Mouse (Mus musculus) embryonic stem cell, embryonic (primary cell): Measurements from ENCODE around the gene Rapgefl1.

Source experiments
- CTCF ChIA-PET, 4 experiments: fragments of 300-600 bp in 2 of 4; fragments of 350-600 bp in 2 of 4; sonication (Branson Sonifier 250); formaldehyde crosslinking; loops; one replicate each; lab custom pipeline; 2022; ENCODE audit warnings: inconsistent platforms in 2 of 4; lab: Charles Lee
- POLR2A ChIA-PET, 4 experiments: fragments of 300-600 bp in 2 of 4; fragments of 350-600 bp in 2 of 4; sonication (Branson Sonifier 250); formaldehyde crosslinking; loops; one replicate each; lab custom pipeline; 2022; ENCODE audit warnings: antibody characterized with exemption in 4 of 4, inconsistent platforms in 1 of 4; lab: Charles Lee

Gene Rapgefl1

GRCm38 (mm10) chr11:98796515-98797216 is 39.9 kb upstream of the Rapgefl1 start:
- ChIA-PET POLR2A (interaction anchor here (0.5 to 6.3 kb wide), 31 partner anchors 8 to 349 kb away, joined by 3 to 82 read pairs (median 4); partner anchors contain the start of genes Casc3 (in 2 of the 4), Nr1d1 (in 2 of the 4), Psmd3 (in 2 of the 4) and Thra (in 1 of the 4)), CTCF (interaction anchor here (0.5 to 2.6 kb wide), 17 partner anchors 10 to 497 kb away, joined by 3 to 21 read pairs (median 4); no protein-coding TSS in a partner anchor)

DNA sequence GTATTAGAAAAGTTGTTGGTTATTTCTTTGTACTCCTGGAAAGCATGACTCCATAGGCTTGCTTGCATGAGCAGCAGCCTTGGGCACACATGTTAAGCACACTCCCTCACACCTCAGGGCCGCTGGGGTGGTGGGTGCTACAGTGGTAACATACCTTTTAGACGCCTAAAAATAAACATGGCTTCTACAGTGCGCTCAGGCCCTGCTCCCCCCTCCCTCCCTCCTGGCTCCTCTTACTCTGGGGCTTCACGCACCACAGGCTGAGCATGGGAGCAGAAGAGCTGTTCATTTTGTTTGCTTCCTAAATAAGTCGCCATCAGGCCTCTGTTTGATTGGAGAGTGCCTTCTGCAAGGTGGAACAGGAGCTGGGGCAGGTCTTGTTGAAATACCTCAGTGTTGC is 39.3 kb upstream of the Rapgefl1 start:
- CTCF ChIA-PET: interaction anchor here in 3 of 4 experiments (0.5 to 2.6 kb wide), 9 partner anchors 10 to 318 kb away, joined by 3 to 21 read pairs (median 7); no protein-coding TSS in a partner anchor
- POLR2A ChIA-PET: interaction anchor here (0.6 to 6.3 kb wide), 19 partner anchors 10 to 169 kb away, joined by 3 to 82 read pairs (median 9); partner anchors contain the start of genes Nr1d1 (in 2 of the 4), Psmd3 (in 2 of the 4) and Thra (in 1 of the 4)

DNA sequence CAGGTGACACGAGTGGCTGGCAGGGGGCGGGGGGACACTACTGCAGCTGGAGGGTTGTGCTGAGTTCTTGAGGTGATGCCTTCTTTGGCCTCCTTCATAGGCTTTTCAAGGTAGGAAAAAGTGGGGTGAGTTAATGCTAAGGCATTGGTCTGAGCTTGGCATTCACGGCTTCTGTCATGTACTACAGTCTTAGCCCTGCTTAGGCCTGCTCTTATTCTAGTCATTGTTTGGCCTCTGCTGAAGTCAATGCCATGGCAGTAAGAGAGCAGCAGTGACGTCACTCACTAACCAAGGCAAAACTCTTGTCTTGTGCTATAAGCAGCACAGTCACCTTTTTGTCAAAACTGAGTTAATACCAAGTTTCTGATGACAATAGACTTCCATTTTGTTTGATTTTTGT is 38.7 kb upstream of the Rapgefl1 start:
- ChIA-PET CTCF (interaction anchor here in 2 of 4 experiments (0.5 to 1.9 kb wide), 4 partner anchors 10 to 318 kb away, joined by 3 to 7 read pairs (median 6); no protein-coding TSS in a partner anchor), POLR2A (interaction anchor here in 3 of 4 experiments (0.6 to 6.3 kb wide), 10 partner anchors 10 to 96 kb away, joined by 3 to 82 read pairs (median 4); partner anchors contain the start of gene Nr1d1 (in 1 of the 3))

DNA sequence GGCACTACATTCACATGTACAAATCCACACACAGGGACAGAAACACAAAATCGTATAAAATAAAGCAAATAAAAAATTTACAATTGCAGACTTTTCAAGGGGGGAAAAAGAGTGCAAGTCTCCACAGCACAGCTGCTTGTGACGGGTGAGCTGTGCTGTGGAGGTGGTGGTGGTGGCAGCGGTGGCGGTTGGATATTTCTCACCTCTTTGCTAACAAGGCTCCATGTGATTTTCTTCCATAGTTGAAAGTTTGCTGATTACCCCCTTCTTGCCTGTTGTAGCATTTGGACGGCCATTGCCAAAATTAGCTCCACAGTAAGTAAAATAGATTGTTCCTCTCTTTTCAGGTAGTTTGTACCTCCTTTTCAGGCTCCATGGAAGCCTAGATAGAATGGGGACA is 32.0 kb upstream of the Rapgefl1 start, which contains the start of gene Casc3:
Gene Casc3 (plus strand): TSS at position 301 of the 400 bp plus-strand sequence.
- POLR2A ChIA-PET: interaction anchor here (0.5 to 2.4 kb wide), 10 partner anchors 8 to 683 kb away, joined by 3 to 18 read pairs (median 3); partner anchors contain the start of gene Msl1 (in 2 of the 4)
- CTCF ChIA-PET: interaction anchor here in 1 of 4 experiments (1.6 kb wide), 1 partner anchor 16 kb away, joined by 5 read pairs; no protein-coding TSS in a partner anchor

GRCm38 (mm10) chr11:98808417-98808816 is 28.2 kb upstream of the Rapgefl1 start:
- POLR2A ChIA-PET: interaction anchor here (0.6 to 4.1 kb wide), 30 partner anchors 11 to 495 kb away, joined by 3 to 82 read pairs (median 5); partner anchors contain the start of genes Msl1 (in 3 of the 4), Top2a (in 2 of the 4), Cdc6 (in 1 of the 4) and Nr1d1 (in 1 of the 4)
- CTCF ChIA-PET: interaction anchor here in 3 of 4 experiments (0.6 to 2.2 kb wide), 6 partner anchors 12 to 163 kb away, joined by 3 to 14 read pairs (median 6); no protein-coding TSS in a partner anchor

DNA sequence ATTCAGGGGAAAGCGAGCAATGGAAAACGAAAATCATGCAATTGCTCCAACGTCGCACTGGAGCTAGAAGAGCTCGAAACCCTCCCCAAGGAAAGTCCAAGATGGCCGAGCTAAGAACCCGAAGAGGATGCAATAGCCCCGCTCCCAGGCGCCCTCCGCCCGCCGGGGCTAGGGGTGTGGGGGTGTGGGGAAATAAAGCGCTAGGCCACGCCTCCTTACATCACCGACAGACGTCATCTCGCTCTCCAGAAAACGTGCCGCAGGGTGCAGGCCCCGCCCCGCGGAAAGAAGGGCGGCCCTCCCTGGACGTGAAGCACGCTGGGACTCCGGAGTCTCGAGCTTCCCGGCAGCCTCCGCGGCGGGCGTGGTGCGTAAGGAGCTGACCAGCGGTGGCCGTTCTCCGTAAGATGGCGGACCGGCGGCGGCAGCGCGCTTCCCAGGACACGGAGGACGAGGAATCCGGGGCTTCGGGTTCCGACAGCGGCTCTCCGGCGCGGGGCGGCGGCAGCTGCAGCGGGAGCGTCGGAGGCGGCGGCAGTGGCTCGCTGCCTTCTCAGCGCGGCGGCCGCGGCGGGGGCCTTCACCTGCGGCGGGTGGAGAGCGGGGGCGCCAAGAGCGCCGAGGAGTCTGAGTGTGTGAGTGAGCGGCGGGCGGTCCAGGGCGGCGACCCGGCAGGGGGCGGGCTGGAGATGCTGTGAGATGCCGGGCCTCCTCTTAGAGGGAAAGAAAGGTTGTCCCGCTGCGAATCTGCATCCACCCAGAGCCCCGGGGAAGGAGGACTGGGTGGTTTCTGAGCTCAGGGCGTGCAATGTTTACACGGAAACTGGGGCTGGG is 26.9 kb upstream of the Rapgefl1 start:
- ChIA-PET CTCF (interaction anchor here (0.6 to 2.2 kb wide), 16 partner anchors 12 to 129 kb away, joined by 3 to 14 read pairs (median 4); partner anchors contain the start of gene Msl1 (in 1 of the 4)), POLR2A (interaction anchor here (0.6 to 4.1 kb wide), 77 partner anchors 8 to 1511 kb away, joined by 3 to 82 read pairs (median 4); partner anchors contain the start of genes Msl1 (in 4 of the 4), Nr1d1 (in 2 of the 4), Top2a (in 2 of the 4) and Cdc6 (in 1 of the 4))

DNA sequence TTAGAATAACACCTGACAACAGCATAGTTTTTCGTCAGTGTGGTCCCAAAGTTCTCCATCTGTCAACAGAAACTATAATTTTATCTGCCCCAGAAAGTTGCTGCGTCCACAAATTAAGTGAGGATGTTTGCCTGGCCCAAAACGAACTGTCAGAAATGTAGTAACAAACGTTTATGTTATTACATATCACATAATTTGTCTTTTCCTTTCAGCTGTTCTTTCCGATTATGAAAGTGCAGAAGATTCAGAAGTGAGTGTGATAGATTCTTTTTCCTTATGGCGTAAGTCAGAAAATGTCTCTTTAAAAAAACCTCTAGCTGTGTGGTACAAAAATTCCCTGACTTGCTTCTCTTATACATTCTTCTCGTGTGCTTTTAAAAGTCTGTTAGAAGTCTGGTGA is 25.9 kb upstream of the Rapgefl1 start:
- CTCF ChIA-PET: interaction anchor here in 2 of 4 experiments (1.0 to 2.2 kb wide), 5 partner anchors 19 to 69 kb away, joined by 3 to 14 read pairs (median 6); no protein-coding TSS in a partner anchor
- POLR2A ChIA-PET: interaction anchor here in 3 of 4 experiments (0.6 to 4.1 kb wide), 26 partner anchors 9 to 1510 kb away, joined by 3 to 82 read pairs (median 7); partner anchors contain the start of genes Msl1 (in 2 of the 3), Nr1d1 (in 1 of the 3) and Thra (in 1 of the 3)

GRCm38 (mm10) chr11:98816706-98817239 is 19.8 kb upstream of the Rapgefl1 start:
- ChIA-PET CTCF (interaction anchor here in 2 of 4 experiments (0.6 to 0.8 kb wide), 2 partner anchors 13 to 106 kb away, joined by 5 to 7 read pairs; no protein-coding TSS in a partner anchor), POLR2A (interaction anchor here in 1 of 4 experiments (1.3 to 1.5 kb wide), 2 partner anchors 30 to 49 kb away, joined by 3 read pairs; no protein-coding TSS in a partner anchor)

- ChIA-PET POLR2A (interaction anchor here in 2 of 4 experiments (1.2 to 2.6 kb wide), 6 partner anchors 8 to 25 kb away, joined by 4 to 9 read pairs (median 4); partner anchors contain the start of gene Msl1 (in 1 of the 2)), CTCF (interaction anchor here in 1 of 4 experiments (1.2 kb wide), 1 partner anchor 9 kb away, joined by 6 read pairs; no protein-coding TSS in a partner anchor)
Observed at GRCm38 (mm10) chr11:98820968-98821367, 15.6 kb upstream of the Rapgefl1 start.

- POLR2A ChIA-PET: interaction anchor here in 3 of 4 experiments (0.6 to 2.2 kb wide), 11 partner anchors 8 to 982 kb away, joined by 3 to 7 read pairs (median 3); partner anchors contain the start of genes Msl1 (in 1 of the 3) and Nr1d1 (in 1 of the 3)
- CTCF ChIA-PET: interaction anchor here in 3 of 4 experiments (0.5 to 1.3 kb wide), 7 partner anchors 13 to 171 kb away, joined by 3 to 5 read pairs (median 4); no protein-coding TSS in a partner anchor
Observed at GRCm38 (mm10) chr11:98826071-98826470, 10.5 kb upstream of the Rapgefl1 start.

GRCm38 (mm10) chr11:98827877-98828276 is 8.7 kb upstream of the Rapgefl1 start:
- CTCF ChIA-PET: interaction anchor here in 1 of 4 experiments (1.2 kb wide), 1 partner anchor 41 kb away, joined by 4 read pairs; no protein-coding TSS in a partner anchor
- POLR2A ChIA-PET: interaction anchor here in 1 of 4 experiments (0.6 kb wide), 1 partner anchor 112 kb away, joined by 4 read pairs; no protein-coding TSS in a partner anchor

DNA sequence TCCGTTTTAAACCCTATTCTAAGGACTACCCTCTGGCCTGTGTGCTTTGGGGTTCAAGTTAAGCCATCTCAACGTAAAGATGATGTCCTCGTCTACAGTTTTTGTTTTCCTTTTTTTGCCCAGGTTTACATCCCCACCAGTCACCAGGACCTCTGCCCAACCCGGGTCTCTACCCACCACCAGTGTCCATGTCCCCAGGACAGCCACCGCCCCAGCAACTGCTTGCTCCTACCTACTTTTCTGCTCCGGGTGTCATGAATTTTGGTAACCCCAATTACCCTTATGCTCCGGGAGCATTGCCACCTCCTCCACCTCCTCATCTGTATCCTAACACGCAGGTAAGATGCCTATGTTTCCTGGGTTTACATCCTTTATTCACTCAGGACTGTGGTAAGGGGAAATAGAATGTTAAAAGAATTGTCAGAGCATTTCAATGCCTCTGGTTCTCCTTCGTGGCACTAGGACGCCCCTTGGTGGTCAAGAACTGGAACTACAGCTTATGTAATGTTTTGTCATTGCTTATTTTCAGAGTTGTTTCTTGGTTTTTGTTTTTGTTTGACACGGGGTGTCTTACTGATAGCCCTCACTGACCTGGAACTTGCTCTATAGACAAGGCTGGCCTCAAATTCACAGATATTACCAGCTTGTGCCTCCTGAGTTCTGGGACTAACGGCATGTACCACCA is 7.4 kb upstream of the Rapgefl1 start:
- POLR2A ChIA-PET: interaction anchor here in 3 of 4 experiments (0.6 to 2.2 kb wide), 17 partner anchors 9 to 166 kb away, joined by 3 to 10 read pairs (median 3); partner anchors contain the start of gene Cdc6 (in 1 of the 3)
- CTCF ChIA-PET: interaction anchor here (0.6 to 2.2 kb wide), 31 partner anchors 8 to 836 kb away, joined by 3 to 10 read pairs (median 3); partner anchors contain the start of genes Krtap4-6 (in 1 of the 4), Msl1 (in 1 of the 4), Psmd3 (in 1 of the 4) and Wipf2 (in 1 of the 4)

DNA sequence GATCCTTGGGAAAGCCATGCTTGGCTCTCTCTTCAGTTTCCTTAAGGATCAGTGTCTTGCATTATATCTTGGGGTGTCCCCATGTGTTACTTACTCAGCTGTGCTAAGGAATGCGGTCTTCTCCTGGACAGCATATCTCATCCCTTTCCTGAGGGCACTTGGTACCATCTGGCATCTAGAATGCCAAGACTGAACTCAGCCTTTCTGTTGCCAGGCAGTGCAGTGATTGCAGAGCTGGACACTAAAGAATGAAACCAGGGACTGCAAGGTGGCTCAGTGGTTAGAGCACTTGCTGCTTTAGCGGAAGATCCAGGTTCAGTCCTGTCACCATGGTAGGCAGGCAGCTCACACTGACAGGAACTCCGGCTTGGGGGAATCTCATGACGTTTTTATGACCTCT is 6.7 kb upstream of the Rapgefl1 start:
- ChIA-PET CTCF (interaction anchor here in 3 of 4 experiments (0.6 to 2.2 kb wide), 29 partner anchors 9 to 157 kb away, joined by 3 to 10 read pairs (median 3); partner anchors contain the start of genes Msl1 (in 1 of the 3), Psmd3 (in 1 of the 3) and Wipf2 (in 1 of the 3)), POLR2A (interaction anchor here in 3 of 4 experiments (0.6 to 2.2 kb wide), 13 partner anchors 13 to 165 kb away, joined by 3 to 10 read pairs (median 3); partner anchors contain the start of gene Cdc6 (in 2 of the 3))

DNA sequence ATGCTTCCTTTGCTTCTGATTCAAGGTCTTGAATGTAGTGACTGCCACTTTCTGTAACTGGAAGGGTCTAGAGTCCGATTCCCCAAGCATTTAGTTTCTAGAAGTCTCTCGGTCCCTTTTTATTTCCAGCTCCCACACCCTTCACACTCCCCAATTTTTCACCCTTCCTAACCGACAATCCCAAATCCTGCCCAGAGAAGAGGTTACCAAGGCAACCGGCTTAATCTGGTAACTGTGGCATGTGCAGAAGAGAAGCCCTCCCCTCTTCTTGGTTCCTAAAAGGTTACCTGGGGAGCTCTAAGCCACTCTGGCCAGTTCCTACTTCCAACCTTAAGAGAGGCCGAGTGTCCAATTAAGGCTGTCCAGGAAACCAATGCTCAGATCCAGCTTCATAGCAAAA is 1.3 kb upstream of the Rapgefl1 start:
- ChIA-PET POLR2A (interaction anchor here (0.6 to 2.5 kb wide), 31 partner anchors 8 to 1794 kb away, joined by 3 to 13 read pairs (median 5); partner anchors contain the start of genes Gjd3 (in 1 of the 4), Lrrc46 (in 1 of the 4), Mrpl10 (in 1 of the 4) and Nr1d1 (in 1 of the 4)), CTCF (interaction anchor here (0.6 to 1.8 kb wide), 10 partner anchors 12 to 654 kb away, joined by 3 to 14 read pairs (median 4); partner anchors contain the start of gene Cdc6 (in 1 of the 4))

- POLR2A ChIA-PET: interaction anchor here (0.6 to 2.5 kb wide), 28 partner anchors 8 to 1795 kb away, joined by 3 to 13 read pairs (median 5); partner anchors contain the start of genes Gjd3 (in 1 of the 4), Lrrc46 (in 1 of the 4), Mrpl10 (in 1 of the 4) and Nr1d1 (in 1 of the 4)
Observed at GRCm38 (mm10) chr11:98835725-98836124, 860 bp upstream of the Rapgefl1 start.

More at GRCm38 (mm10) chr11:98835725-98836124, 860 bp upstream of the Rapgefl1 start:
- CTCF ChIA-PET: interaction anchor here in 3 of 4 experiments (0.6 to 1.8 kb wide), 9 partner anchors 11 to 654 kb away, joined by 3 to 10 read pairs (median 3); partner anchors contain the start of gene Cdc6 (in 1 of the 3)
